Mouse (Mus musculus): Measurements from ENCODE around the gene Aire.

- no peak for TF ChIP-seq CTCF (IDR thresholded peaks at IDR 0.05)
- TF ChIP-seq EP300 (IDR thresholded peaks at IDR 0.05) = no peak
These were observed 4.8 kb upstream of the Aire start for GRCm38 (mm10) chr10:78048061-78048730.

All from lung, postnatal 0 days (tissue).